Mouse (Mus musculus): ENCODE data around the gene B4galnt1. TPM values are rescaled to one million over a fixed set of nuclear protein-coding genes. Genes with fewer than 3 reads are reported as not detected.

Gene B4galnt1
- polyA plus RNA-seq, 2 experiments = 11.8 to 12.1 TPM

GRCm38 (mm10) chr10:127122018-127122417 is 43.0 kb upstream of the B4galnt1 start:
- 87% methylated on average over 3 of the region's 3 CpGs for WGBS
- DNase-seq (ENCODE audit: low spot score) = no peak

DNA sequence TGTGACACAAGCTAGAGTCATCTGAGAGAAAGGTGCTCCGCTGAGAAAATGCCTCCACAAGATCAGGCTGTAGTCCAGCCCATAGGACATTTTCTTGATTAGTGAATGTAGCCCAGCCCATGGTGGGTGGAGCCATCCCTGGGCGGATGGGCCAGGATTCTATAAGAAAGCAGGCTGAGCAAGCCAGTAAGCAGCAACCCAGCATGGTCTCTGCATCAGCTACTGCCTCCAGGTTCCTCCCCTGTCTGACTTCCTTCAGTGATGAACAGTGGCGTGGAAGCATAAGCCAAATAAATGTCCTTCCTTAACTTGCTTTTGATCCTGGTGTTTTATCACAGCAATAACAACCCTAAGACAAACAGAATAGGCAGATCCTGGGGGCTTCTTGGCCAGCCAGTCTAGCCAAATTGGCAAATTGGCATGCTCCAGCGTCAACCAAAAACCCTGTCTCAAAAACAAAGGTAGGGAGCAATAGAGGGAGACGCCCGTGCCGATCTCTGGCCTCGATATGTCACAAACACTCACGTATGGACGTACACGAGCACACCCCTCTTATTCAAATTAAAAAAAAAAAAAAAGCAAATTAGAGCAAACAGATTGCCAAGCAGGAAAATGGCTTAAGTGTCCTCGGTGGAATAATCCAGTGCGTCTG is 42.1 kb upstream of the B4galnt1 start:
- Histone ChIP-seq H3K9ac (ENCODE audit: low read depth, low read length, severe bottlenecking) (0 out of 2 replicates have a peak overlapping the region, but pooled peaks have one; percentile 9), H3K36me3 (ENCODE audit: control insufficient read depth, insufficient read depth, low read length) (peaks cover 12% of the 10 kb centered on the region), H3K4me3 (replicated peaks; ENCODE audit: low read length) (0 out of 2 replicates have a peak overlapping the region, but pooled peaks have one; percentile 0), H3K9me3 (ENCODE audit: control insufficient read depth, low read length) (no peaks in the 10 kb centered on the region), H3K27me3 (ENCODE audit: control insufficient read depth, insufficient read depth, low read length) (no peaks in the 10 kb centered on the region), H3K4me2 (replicated peaks; ENCODE audit: low read depth, low read length, severe bottlenecking) (peak overlapping the region; percentile 48), H3K27ac (replicated peaks; ENCODE audit: low read depth, low read length) (no peak overlapping the region), H3K4me1 (ENCODE audit: control insufficient read depth, insufficient read depth, low read length) (0 out of 2 replicates have a peak, but pooled peaks cover 2% of the 10 kb centered on the region)
- no peak for ATAC-seq (ENCODE audit: low FRiP score, low read depth)
- peak; percentile 49 for DNase-seq (ENCODE audit: low spot score)
- WGBS = 14% methylated on average over 13 of the region's 13 CpGs
- no peak for TF ChIP-seq POLR2A (IDR thresholded peaks at IDR 0.05; ENCODE audit: borderline replicate concordance, extremely low read depth, insufficient read depth, insufficient read length)

More at GRCm38 (mm10) chr10:127122018-127122417, 43.0 kb upstream of the B4galnt1 start:
- Histone ChIP-seq H3K4me3 (replicated peaks; ENCODE audit: low read length) (no peak overlapping the region), H3K27ac (replicated peaks; ENCODE audit: low read depth, low read length) (no peak overlapping the region), H3K9ac (ENCODE audit: low read depth, low read length, severe bottlenecking) (no peak overlapping the region), H3K36me3 (ENCODE audit: control insufficient read depth, insufficient read depth, low read length) (peaks cover 19% of the 10 kb centered on the region), H3K27me3 (ENCODE audit: control insufficient read depth, insufficient read depth, low read length) (no peaks in the 10 kb centered on the region), H3K4me2 (replicated peaks; ENCODE audit: low read depth, low read length, severe bottlenecking) (no peak overlapping the region), H3K4me1 (ENCODE audit: control insufficient read depth, insufficient read depth, low read length) (0 out of 2 replicates have a peak, but pooled peaks cover 2% of the 10 kb centered on the region), H3K9me3 (ENCODE audit: control insufficient read depth, low read length) (no peaks in the 10 kb centered on the region)
- ATAC-seq (ENCODE audit: low FRiP score, low read depth) = no peak
- TF ChIP-seq POLR2A (IDR thresholded peaks at IDR 0.05; ENCODE audit: borderline replicate concordance, extremely low read depth, insufficient read depth, insufficient read length) = no peak

- peak overlapping the region; percentile 48 for H3K4me2 ChIP-seq (replicated peaks; ENCODE audit: low read depth, low read length, severe bottlenecking)
Measured at GRCm38 (mm10) chr10:127123436-127123805, 41.6 kb upstream of the B4galnt1 start.

GRCm38 (mm10) chr10:127125210-127126001 is 39.6 kb upstream of the B4galnt1 start:
- no peak for TF ChIP-seq POLR2A (IDR thresholded peaks at IDR 0.05; ENCODE audit: borderline replicate concordance, extremely low read depth, insufficient read depth, insufficient read length)
- no peaks in the 10 kb centered on the region for H3K4me1 ChIP-seq (ENCODE audit: control insufficient read depth, insufficient read depth, low read length)
- H3K36me3 ChIP-seq (ENCODE audit: control insufficient read depth, insufficient read depth, low read length) = no peaks in the 10 kb centered on the region
- DNase-seq (ENCODE audit: low spot score) (peak; percentile 26), ATAC-seq (ENCODE audit: low FRiP score, low read depth) (no peak)
- no peaks in the 10 kb centered on the region for H3K27me3 ChIP-seq (ENCODE audit: control insufficient read depth, insufficient read depth, low read length)
- no peak overlapping the region for H3K9ac ChIP-seq (ENCODE audit: low read depth, low read length, severe bottlenecking)
- 71% methylated on average over 9 of the region's 9 CpGs for WGBS
- no peak overlapping the region for H3K4me3 ChIP-seq (replicated peaks; ENCODE audit: low read length)
- H3K4me2 ChIP-seq (replicated peaks; ENCODE audit: low read depth, low read length, severe bottlenecking) = no peak overlapping the region
- no peak overlapping the region for H3K27ac ChIP-seq (replicated peaks; ENCODE audit: low read depth, low read length)
- H3K9me3 ChIP-seq (ENCODE audit: control insufficient read depth, low read length) = no peaks in the 10 kb centered on the region

More at GRCm38 (mm10) chr10:127123436-127123805, 41.6 kb upstream of the B4galnt1 start:
- 0 out of 2 replicates have a peak overlapping the region, but pooled peaks have one; percentile 0 for H3K4me3 ChIP-seq (replicated peaks; ENCODE audit: low read length)
- no peaks in the 10 kb centered on the region for H3K27me3 ChIP-seq (ENCODE audit: control insufficient read depth, insufficient read depth, low read length)
- H3K36me3 ChIP-seq (ENCODE audit: control insufficient read depth, insufficient read depth, low read length) = peaks cover 8% of the 10 kb centered on the region
- ATAC-seq (ENCODE audit: low FRiP score, low read depth) = no peak
- H3K9me3 ChIP-seq (ENCODE audit: control insufficient read depth, low read length) = no peaks in the 10 kb centered on the region
- 12% methylated on average over 4 of the region's 4 CpGs for WGBS
- DNase-seq (ENCODE audit: low spot score) = peak; percentile 72
- 0 out of 2 replicates have a peak overlapping the region, but pooled peaks have one; percentile 9 for H3K9ac ChIP-seq (ENCODE audit: low read depth, low read length, severe bottlenecking)
- TF ChIP-seq POLR2A (IDR thresholded peaks at IDR 0.05; ENCODE audit: borderline replicate concordance, extremely low read depth, insufficient read depth, insufficient read length) = no peak
- H3K4me1 ChIP-seq (ENCODE audit: control insufficient read depth, insufficient read depth, low read length) = 0 out of 2 replicates have a peak, but pooled peaks cover 2% of the 10 kb centered on the region
- no peak overlapping the region for H3K27ac ChIP-seq (replicated peaks; ENCODE audit: low read depth, low read length)

- Histone ChIP-seq H3K27ac (replicated peaks; ENCODE audit: low read depth, low read length) (no peak overlapping the region), H3K9me3 (ENCODE audit: control insufficient read depth, low read length) (no peaks in the 10 kb centered on the region), H3K9ac (ENCODE audit: low read depth, low read length, severe bottlenecking) (no peak overlapping the region), H3K4me2 (replicated peaks; ENCODE audit: low read depth, low read length, severe bottlenecking) (no peak overlapping the region), H3K36me3 (ENCODE audit: control insufficient read depth, insufficient read depth, low read length) (no peaks in the 10 kb centered on the region), H3K27me3 (ENCODE audit: control insufficient read depth, insufficient read depth, low read length) (no peaks in the 10 kb centered on the region), H3K4me1 (ENCODE audit: control insufficient read depth, insufficient read depth, low read length) (no peaks in the 10 kb centered on the region), H3K4me3 (replicated peaks; ENCODE audit: low read length) (no peak overlapping the region)
- ATAC-seq (ENCODE audit: low FRiP score, low read depth) (no peak), DNase-seq (ENCODE audit: low spot score) (no peak)
- 83% methylated on average over 5 of the region's 5 CpGs for WGBS
- no peak for TF ChIP-seq POLR2A (IDR thresholded peaks at IDR 0.05; ENCODE audit: borderline replicate concordance, extremely low read depth, insufficient read depth, insufficient read length)
Measured at GRCm38 (mm10) chr10:127126579-127126978, 38.4 kb upstream of the B4galnt1 start.
